Mouse (Mus musculus): ENCODE data around the gene Usp53.

Gene Usp53

DNA sequence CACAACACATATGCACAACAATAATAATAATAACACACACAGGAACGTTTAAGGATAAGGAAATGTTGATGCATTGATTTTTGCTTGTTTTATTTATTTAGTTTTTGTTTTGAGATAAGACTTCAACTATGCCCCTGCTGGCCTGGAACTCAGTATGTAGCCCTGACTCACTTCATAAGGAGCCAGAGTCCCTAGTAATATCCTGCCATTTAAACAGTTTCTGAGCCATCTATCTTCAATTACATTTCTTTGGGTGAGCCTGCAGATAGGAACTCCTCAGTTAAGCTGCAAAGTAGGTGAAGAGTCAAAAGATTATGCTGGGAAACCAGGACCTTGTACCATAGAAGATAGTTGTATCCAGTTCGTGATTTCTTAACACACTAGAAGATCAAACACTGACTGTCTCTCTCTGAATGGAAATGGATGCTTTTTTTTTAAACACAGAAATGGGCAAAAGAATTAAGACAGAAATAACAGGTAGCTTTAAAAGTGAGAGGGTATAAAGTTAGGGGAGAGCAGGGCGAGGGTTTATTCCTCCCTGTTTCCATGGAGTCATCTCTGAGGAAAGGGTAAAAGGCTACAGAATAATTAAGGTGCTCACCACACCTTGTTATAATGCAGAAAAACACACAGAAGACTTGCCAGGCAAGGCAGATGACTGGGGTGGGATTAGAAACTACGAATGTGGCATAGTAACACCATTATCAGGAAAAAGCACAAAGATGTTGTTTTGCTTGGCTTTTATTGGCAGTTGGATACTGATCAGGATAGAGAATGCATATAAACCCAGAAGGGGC lies 96.6 kb downstream of the Usp53 start:
- DNase-seq (ENCODE audit: low spot score), result no peak

Data from lung, postnatal 25 days (tissue).